Mouse (Mus musculus): Measurements from ENCODE around the gene Csnk2a2. TPM values are rescaled to one million over a fixed set of nuclear protein-coding genes. Genes with fewer than 3 reads are reported as not detected.

Csnk2a2 gene
- polyA plus RNA-seq (2015; fragmentation: Nextera tagmentation; extraction: Ambion mirVana): 9.0 and 10.5 TPM in 2 replicates

DNA sequence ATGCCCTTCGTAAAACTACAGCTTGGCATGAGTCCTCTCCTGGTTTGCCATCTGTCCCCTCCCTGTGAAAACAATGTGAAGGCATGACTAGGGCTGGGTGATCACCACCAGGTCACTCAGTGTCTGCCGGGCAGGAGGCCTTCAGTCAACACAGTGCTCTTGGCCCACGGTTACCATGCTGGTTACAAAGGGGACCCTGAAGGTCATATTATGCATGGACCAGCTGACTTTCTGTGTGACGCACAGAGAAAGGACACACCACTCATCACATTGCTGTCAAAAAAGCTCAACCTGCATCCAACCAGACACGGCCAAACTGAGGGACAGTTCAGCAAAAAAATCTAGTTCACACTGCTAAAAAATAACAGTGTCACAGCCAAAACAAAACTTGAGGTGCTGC, at the start of gene Csnk2a2:
Csnk2a2 (minus strand) TSS at position 34 of the 400 bp plus-strand sequence.
- no peaks in the 10 kb centered on the region for H3K27me3 ChIP-seq
- H3K4me2 ChIP-seq: peak within 1 kb of the TSS; percentile 71
- no peak for ATAC-seq (replicated peaks; ENCODE audit: low FRiP score)
- H3K9me3 ChIP-seq (replicated peaks): no peaks in the 10 kb centered on the region
- peaks cover 20% of the 10 kb centered on the region for H3K4me1 ChIP-seq
- WGBS: 78% methylated on average over 5 of the region's 5 CpGs
- H3K36me3 ChIP-seq: peaks cover 21% of the 10 kb centered on the region
- peak within 1 kb of the TSS; percentile 96 for H3K9ac ChIP-seq
- peak within 1 kb of the TSS; percentile 96 for H3K4me3 ChIP-seq (replicated peaks)
- no peak within 1 kb of the TSS for H3K27ac ChIP-seq

DNA sequence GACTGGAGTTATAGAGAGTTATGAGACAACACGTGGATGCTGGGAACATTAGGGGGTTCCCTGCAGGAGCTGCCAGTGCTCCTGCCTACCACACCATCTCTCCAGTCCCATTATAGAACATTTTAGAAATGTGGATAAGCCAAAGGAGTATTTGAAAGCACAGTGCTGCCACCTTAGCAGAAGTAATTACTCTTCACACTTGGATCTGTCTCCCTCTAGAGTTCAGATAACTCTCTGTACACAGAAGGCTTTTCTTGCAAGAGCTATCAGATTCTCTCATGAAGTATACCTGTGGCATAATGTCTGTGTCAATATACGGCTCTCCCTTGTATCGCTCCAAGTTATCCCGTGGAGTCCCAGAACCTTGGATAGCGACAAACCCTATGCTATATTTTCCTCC, 49.6 kb upstream of the Csnk2a2 start:
- Histone ChIP-seq H3K4me3 (replicated peaks) (no peak overlapping the region), H3K36me3 (no peaks in the 10 kb centered on the region), H3K4me1 (peaks cover under 1% of the 10 kb centered on the region; the same call in 1 of the 2 replicates), H3K4me2 (no peak overlapping the region), H3K27ac (no peak overlapping the region), H3K27me3 (no peaks in the 10 kb centered on the region), H3K9me3 (replicated peaks) (no peaks in the 10 kb centered on the region), H3K9ac (no peak overlapping the region)
- ATAC-seq (replicated peaks; ENCODE audit: low FRiP score): no peak
- 76% methylated on average over 5 of the region's 5 CpGs for WGBS

DNA sequence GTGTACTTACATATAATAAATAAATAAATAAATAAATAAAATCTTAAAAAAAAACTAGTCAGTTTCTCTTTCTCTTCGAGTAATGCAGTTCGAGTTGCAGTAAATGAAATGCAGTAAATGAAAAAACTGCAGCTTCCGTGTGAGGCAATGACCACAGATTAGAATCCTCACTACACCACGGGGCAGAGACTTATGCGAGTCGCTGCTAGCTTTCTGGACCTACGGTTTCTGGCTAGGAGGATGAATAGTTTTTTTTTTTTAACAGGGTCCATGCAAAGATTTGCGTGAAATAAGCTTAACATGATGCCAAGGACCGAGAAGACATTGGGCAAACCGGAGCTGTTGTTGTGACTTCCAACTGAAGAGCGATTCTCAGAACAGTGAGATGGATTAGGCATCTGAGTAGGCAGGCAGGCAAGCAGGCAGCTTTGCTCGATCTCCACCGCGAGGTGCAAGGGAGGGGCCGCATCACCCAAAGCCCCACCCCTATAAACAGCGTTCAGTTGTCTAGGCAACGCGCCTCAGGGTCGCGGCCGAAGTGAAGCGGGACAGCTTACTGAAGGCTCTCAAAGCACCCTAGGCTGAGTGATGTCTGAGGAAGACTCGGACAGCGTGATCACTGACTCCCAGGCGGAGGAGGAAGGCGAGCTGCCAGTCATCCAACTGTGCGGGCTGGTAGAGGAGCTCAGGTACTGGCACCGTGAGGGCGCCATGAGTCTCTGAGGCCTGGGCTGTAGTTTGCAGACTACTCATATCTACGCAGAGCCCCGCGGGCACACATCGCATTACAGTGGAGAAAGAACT, 43.9 kb upstream of the Csnk2a2 start, which contains the start of gene Ccdc113:
Ccdc113 (plus strand) TSS at position 502 of the 804 bp plus-strand sequence.
- H3K9ac ChIP-seq: peak within 1 kb of the TSS; percentile 39
- H3K9me3 ChIP-seq (replicated peaks): no peaks in the 10 kb centered on the region
- H3K36me3 ChIP-seq: no peaks in the 10 kb centered on the region
- peak; percentile 90 for ATAC-seq (replicated peaks; ENCODE audit: low FRiP score)
- H3K4me2 ChIP-seq: peak within 1 kb of the TSS; percentile 83
- peaks cover 11% of the 10 kb centered on the region for H3K4me1 ChIP-seq
- peak within 1 kb of the TSS; percentile 48 for H3K4me3 ChIP-seq (replicated peaks)
- H3K27ac ChIP-seq: 0 out of 2 replicates have a peak within 1 kb of the TSS, but pooled peaks have one; percentile 22
- H3K27me3 ChIP-seq: no peaks in the 10 kb centered on the region
- 7% methylated on average over 33 of the region's 33 CpGs for WGBS

- no peak overlapping the region for H3K27ac ChIP-seq
- no peaks in the 10 kb centered on the region for H3K36me3 ChIP-seq
- no peak overlapping the region for H3K4me2 ChIP-seq
- no peak overlapping the region for H3K9ac ChIP-seq
- WGBS: 74% methylated on average over 4 of the region's 4 CpGs
- peaks cover 11% of the 10 kb centered on the region for H3K4me1 ChIP-seq
- H3K4me3 ChIP-seq (replicated peaks): no peak overlapping the region
- ATAC-seq (replicated peaks; ENCODE audit: low FRiP score): no peak
- H3K9me3 ChIP-seq (replicated peaks): no peaks in the 10 kb centered on the region
- no peaks in the 10 kb centered on the region for H3K27me3 ChIP-seq
Measured at GRCm38 (mm10) chr8:95532206-95532605, 42.4 kb upstream of the Csnk2a2 start.

DNA sequence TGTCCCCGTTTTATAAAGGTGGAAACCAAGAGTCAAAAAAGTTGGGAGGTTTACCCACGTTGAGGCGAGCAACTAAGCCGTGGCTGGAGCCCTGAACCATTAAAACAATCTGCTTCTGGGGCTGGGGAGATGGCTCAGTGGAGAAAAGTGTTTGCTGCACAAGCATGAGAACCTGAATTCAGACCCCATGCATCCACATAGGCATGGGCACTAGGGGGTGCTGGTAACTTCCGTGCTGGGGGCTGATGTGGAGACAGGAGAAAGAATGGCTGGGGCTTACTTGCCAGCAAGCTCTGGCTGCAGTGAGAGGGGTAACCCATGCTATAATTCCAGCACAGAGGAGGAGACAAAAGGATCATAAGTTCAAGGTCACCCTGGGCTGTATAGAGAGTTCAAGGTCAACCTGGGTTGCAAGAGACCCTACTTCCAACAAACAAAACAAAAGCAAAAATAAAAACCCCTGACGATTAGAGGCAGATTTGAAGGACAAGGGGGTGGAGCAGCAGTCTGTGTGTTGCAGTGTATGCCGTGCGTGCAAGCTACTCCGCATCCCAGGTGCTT, 39.0 kb upstream of the Csnk2a2 start:
- H3K4me2 ChIP-seq: no peak overlapping the region
- no peak overlapping the region for H3K27ac ChIP-seq
- WGBS: 68% methylated on average over 9 of the region's 9 CpGs
- H3K9ac ChIP-seq: no peak overlapping the region
- H3K27me3 ChIP-seq: no peaks in the 10 kb centered on the region
- ATAC-seq (replicated peaks; ENCODE audit: low FRiP score): no peak
- H3K4me3 ChIP-seq (replicated peaks): no peak overlapping the region
- H3K36me3 ChIP-seq: no peaks in the 10 kb centered on the region
- H3K4me1 ChIP-seq: peaks cover 4% of the 10 kb centered on the region
- H3K9me3 ChIP-seq (replicated peaks): no peaks in the 10 kb centered on the region

- H3K4me2 ChIP-seq: no peak overlapping the region
- no peak overlapping the region for H3K9ac ChIP-seq
- no peaks in the 10 kb centered on the region for H3K27me3 ChIP-seq
- no peaks in the 10 kb centered on the region for H3K9me3 ChIP-seq (replicated peaks)
- H3K27ac ChIP-seq: no peak overlapping the region
- no peaks in the 10 kb centered on the region for H3K4me1 ChIP-seq
- no peak for ATAC-seq (replicated peaks; ENCODE audit: low FRiP score)
- no peaks in the 10 kb centered on the region for H3K36me3 ChIP-seq
- 89% methylated on average over 10 of the region's 10 CpGs for WGBS
- no peak overlapping the region for H3K4me3 ChIP-seq (replicated peaks)
Measured at GRCm38 (mm10) chr8:95528194-95528593, 38.4 kb upstream of the Csnk2a2 start.

GRCm38 (mm10) chr8:95523991-95524390, 34.2 kb upstream of the Csnk2a2 start:
- Histone ChIP-seq H3K4me3 (replicated peaks) (no peak overlapping the region), H3K9ac (no peak overlapping the region), H3K27me3 (no peaks in the 10 kb centered on the region), H3K36me3 (no peaks in the 10 kb centered on the region), H3K4me1 (no peaks in the 10 kb centered on the region), H3K4me2 (no peak overlapping the region), H3K9me3 (replicated peaks) (no peaks in the 10 kb centered on the region), H3K27ac (no peak overlapping the region)
- WGBS: 86% methylated on average over 4 of the region's 4 CpGs
- no peak for ATAC-seq (replicated peaks; ENCODE audit: low FRiP score)

DNA sequence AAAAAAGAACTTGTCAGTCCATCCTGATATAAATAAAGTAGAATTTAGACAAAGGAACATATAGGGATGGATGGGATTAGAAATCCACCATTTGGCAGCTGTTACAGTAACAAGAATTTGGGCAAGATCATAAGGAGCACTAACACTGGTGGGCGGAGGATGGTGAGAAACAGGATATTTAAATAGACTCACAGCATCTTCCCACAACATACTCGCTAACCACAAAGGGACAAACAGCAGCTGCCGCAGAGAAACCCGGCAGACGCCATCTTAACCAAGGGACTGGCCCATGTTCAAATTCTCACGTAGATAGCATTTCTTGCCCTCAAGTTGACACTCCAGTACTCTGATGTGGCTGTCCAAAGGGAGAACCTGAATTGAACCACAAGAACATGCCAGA, 27.1 kb upstream of the Csnk2a2 start:
- Histone ChIP-seq H3K27ac (no peak overlapping the region), H3K4me1 (no peaks in the 10 kb centered on the region), H3K27me3 (no peaks in the 10 kb centered on the region), H3K9me3 (replicated peaks) (no peaks in the 10 kb centered on the region), H3K36me3 (no peaks in the 10 kb centered on the region), H3K4me2 (no peak overlapping the region), H3K9ac (no peak overlapping the region), H3K4me3 (replicated peaks) (no peak overlapping the region)
- 91% methylated on average over 6 of the region's 6 CpGs for whole genome bisulfite sequencing
- ATAC-seq (replicated peaks; ENCODE audit: low FRiP score): no peak

DNA sequence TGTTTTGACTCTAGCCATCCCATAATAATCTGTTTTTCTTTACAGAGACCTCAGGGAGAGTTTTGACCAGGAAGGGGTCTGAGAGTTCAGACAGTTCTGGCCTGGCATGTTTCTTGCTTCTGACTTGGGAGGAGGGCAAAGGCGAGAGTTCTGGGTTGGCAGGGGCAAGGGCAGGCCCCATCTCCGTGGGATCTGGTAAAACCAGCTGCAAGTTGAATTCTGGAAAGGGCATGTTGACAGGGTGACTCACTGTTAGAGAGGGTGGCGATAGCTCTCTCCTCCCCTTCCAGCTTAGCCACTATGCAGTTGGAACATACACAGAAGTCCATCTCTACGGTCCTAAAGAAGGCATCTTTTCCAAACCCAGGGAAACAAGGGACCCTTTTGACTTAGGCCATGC, 23.4 kb upstream of the Csnk2a2 start:
- 68% methylated on average over 4 of the region's 4 CpGs for WGBS
- Histone ChIP-seq H3K27me3 (no peaks in the 10 kb centered on the region), H3K36me3 (no peaks in the 10 kb centered on the region), H3K27ac (no peak overlapping the region), H3K9ac (no peak overlapping the region), H3K4me3 (replicated peaks) (no peak overlapping the region), H3K9me3 (replicated peaks) (no peaks in the 10 kb centered on the region), H3K4me2 (no peak overlapping the region), H3K4me1 (no peaks in the 10 kb centered on the region)
- no peak for ATAC-seq (replicated peaks; ENCODE audit: low FRiP score)

- Histone ChIP-seq H3K4me1 (no peaks in the 10 kb centered on the region), H3K36me3 (no peaks in the 10 kb centered on the region), H3K9ac (no peak overlapping the region), H3K27me3 (no peaks in the 10 kb centered on the region), H3K9me3 (replicated peaks) (no peaks in the 10 kb centered on the region), H3K4me3 (replicated peaks) (no peak overlapping the region), H3K27ac (no peak overlapping the region), H3K4me2 (no peak overlapping the region)
- WGBS: 77% methylated on average over 4 of the region's 4 CpGs
- ATAC-seq (replicated peaks; ENCODE audit: low FRiP score): no peak
Measured at GRCm38 (mm10) chr8:95512257-95512656, 22.4 kb upstream of the Csnk2a2 start.

- 82% methylated on average over 5 of the region's 5 CpGs for WGBS
- no peak overlapping the region for H3K9ac ChIP-seq
- no peaks in the 10 kb centered on the region for H3K36me3 ChIP-seq
- H3K27me3 ChIP-seq: no peaks in the 10 kb centered on the region
- no peaks in the 10 kb centered on the region for H3K9me3 ChIP-seq (replicated peaks)
- H3K27ac ChIP-seq: no peak overlapping the region
- H3K4me1 ChIP-seq: no peaks in the 10 kb centered on the region
- no peak overlapping the region for H3K4me2 ChIP-seq
- no peak overlapping the region for H3K4me3 ChIP-seq (replicated peaks)
- ATAC-seq (replicated peaks; ENCODE audit: low FRiP score): no peak
Measured at GRCm38 (mm10) chr8:95506245-95506644, 16.4 kb upstream of the Csnk2a2 start.

GRCm38 (mm10) chr8:95505606-95506005, 15.8 kb upstream of the Csnk2a2 start:
- no peak overlapping the region for H3K9ac ChIP-seq
- H3K27me3 ChIP-seq: no peaks in the 10 kb centered on the region
- no peaks in the 10 kb centered on the region for H3K4me1 ChIP-seq
- H3K9me3 ChIP-seq (replicated peaks): no peaks in the 10 kb centered on the region
- WGBS: 85% methylated on average over 3 of the region's 3 CpGs
- H3K4me3 ChIP-seq (replicated peaks): no peak overlapping the region
- no peak overlapping the region for H3K4me2 ChIP-seq
- no peak overlapping the region for H3K27ac ChIP-seq
- no peaks in the 10 kb centered on the region for H3K36me3 ChIP-seq
- no peak for ATAC-seq (replicated peaks; ENCODE audit: low FRiP score)

All from kidney, embryonic 15.5 days (tissue).